Mouse (Mus musculus) midbrain, postnatal 0 days (tissue): ENCODE results near the gene Phactr3. TPM values are rescaled to one million over a fixed set of nuclear protein-coding genes. Genes with fewer than 3 reads are reported as not detected.
"Not testable (repeated sequence)": the region's sequence is repeated elsewhere in the genome, so short reads cannot be mapped to it uniquely, and the experiment has no call there.

Experiments
- ATAC-seq: fragments of 200-750 bp; cut with Nextera tagmentation; 2 replicates; pipeline ENCODE4 v1.8.0; 2017; ENCODE audit warnings: moderate number of reproducible peaks, mild to moderate bottlenecking, moderate TSS enrichment, moderate library complexity; ENCODE audit not compliant: low FRiP score
- DNase-seq: peaks from one replicate; pipeline ENCODE4 v3.0.0-alpha.2; 2015; ENCODE audit warnings: low spot score
- H3K27ac ChIP-seq: fragments of 300-500 bp; sonication (generic); 2 replicates; pipeline ENCODE4 v1.5.1; 2014; ENCODE audit warnings: low read depth, mild to moderate bottlenecking, low read length, mixed read lengths
- H3K27me3 ChIP-seq: fragments of 300-500 bp; sonication (generic); 2 replicates; pipeline ENCODE4 v1.6.1; 2014; ENCODE audit warnings: low read length, control low read depth, mixed read lengths; ENCODE audit not compliant: insufficient read depth
- H3K36me3 ChIP-seq: fragments of 300-500 bp; sonication (generic); 2 replicates; pipeline ENCODE4 v1.6.1; 2014; ENCODE audit warnings: low read length, control low read depth, mixed read lengths; ENCODE audit not compliant: insufficient read depth
- H3K4me1 ChIP-seq: fragments of 300-500 bp; sonication (generic); 2 replicates; pipeline ENCODE4 v1.6.1; 2014; ENCODE audit warnings: mild to moderate bottlenecking, control low read depth, antibody characterized with exemption, low read length, mixed read lengths; ENCODE audit not compliant: insufficient read depth
- H3K4me2 ChIP-seq: fragments of 300-500 bp; sonication (generic); 2 replicates; pipeline ENCODE4 v1.6.1; 2014; ENCODE audit warnings: low read depth, mild to moderate bottlenecking, low read length, mixed read lengths; ENCODE audit not compliant: poor library complexity, severe bottlenecking
- H3K4me3 ChIP-seq: fragments of 300-500 bp; sonication (generic); 2 replicates; pipeline ENCODE4 v1.5.1; 2014; ENCODE audit warnings: low read depth, mild to moderate bottlenecking, low read length, moderate library complexity
- H3K9ac ChIP-seq: fragments of 300-500 bp; sonication (generic); replicated peaks from 2 replicates; pipeline ENCODE4 v1.6.1; 2014; ENCODE audit warnings: mild to moderate bottlenecking, low read length, moderate library complexity, mixed read lengths; ENCODE audit not compliant: poor library complexity, severe bottlenecking
- H3K9me3 ChIP-seq: fragments of 300-500 bp; sonication (generic); 2 replicates; pipeline ENCODE4 v1.6.1; 2016; ENCODE audit warnings: low read length, control low read depth
- CTCF ChIP-seq: IDR thresholded peaks from 2 replicates; pipeline ENCODE4 v1.5.1; 2016; ENCODE audit warnings: antibody characterized with exemption, mild to moderate bottlenecking
- WGBS: fragments of 180-500 bp; shearing (Covaris S2); extraction: QIAGEN DNeasy Blood & Tissue Kit; methylation state at CpG from one replicate; pipeline ENCODE4 v1.1.7; 2014; 5-methylcytosine and 5-hydroxymethylcytosine counted together
- polyA plus RNA-seq: library from polyadenylated mRNA; unstranded; fragments of >200 nt; fragmentation: Nextera tagmentation; extraction: Ambion mirVana; gene quantifications from 2 replicates; pipeline ENCODE4 v1.2.1, GENCODE M21; 2015
- total RNA-seq: library from RNA; depleted of rRNA; stranded (reverse); fragments of >200 nt; gene quantifications from 2 replicates; pipeline ENCODE4 v1.2.3, GENCODE M21; 2014

Phactr3 gene
- total and polyA plus RNA-seq, 2 experiments from 2014 or later = 94.2 to 105 TPM

- peak; percentile 91 for ATAC-seq
- no peak for TF ChIP-seq CTCF
Measured at GRCm38 (mm10) chr2:178327466-178328040, 208.8 kb downstream of the Phactr3 start.

DNA sequence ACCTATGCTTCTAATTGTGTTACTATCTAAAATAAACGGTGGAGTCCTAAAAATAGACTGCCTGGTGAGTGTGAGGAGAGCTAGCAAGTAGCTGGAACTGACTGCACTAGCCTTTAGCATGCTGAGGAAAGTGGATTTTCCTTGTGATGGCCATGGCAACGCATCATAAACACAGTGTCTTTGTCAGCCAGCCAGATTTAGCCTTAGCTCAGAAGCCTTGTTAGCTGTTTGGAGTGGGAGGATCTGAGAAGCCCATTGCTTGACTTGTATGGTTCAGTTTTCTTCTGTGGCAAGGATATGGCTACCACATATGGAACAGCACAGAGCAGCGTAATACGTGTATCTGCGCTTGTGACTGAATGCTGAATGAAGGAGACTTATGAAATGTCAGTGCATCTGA lies 210.8 kb downstream of the Phactr3 start:
- H3K4me1 ChIP-seq = peaks cover 17% of the 10 kb centered on the region
- no peak for ATAC-seq
- 52% methylated on average over 5 of the region's 5 CpGs for WGBS
- H3K36me3 ChIP-seq = peaks cover 16% of the 10 kb centered on the region
- peak; percentile 61 for DNase-seq
- peak overlapping the region; percentile 66 for H3K4me2 ChIP-seq
- peak overlapping the region; percentile 40 for H3K4me3 ChIP-seq
- peak overlapping the region; percentile 55 for H3K27ac ChIP-seq
- no peak for TF ChIP-seq CTCF
- no peaks in the 10 kb centered on the region for H3K9me3 ChIP-seq
- H3K27me3 ChIP-seq = no peaks in the 10 kb centered on the region
- peak overlapping the region; percentile 44 for H3K9ac ChIP-seq

More at GRCm38 (mm10) chr2:178327466-178328040, 208.8 kb downstream of the Phactr3 start:
- DNase-seq = peak; percentile 93
- peaks cover 17% of the 10 kb centered on the region for H3K4me1 ChIP-seq
- peak overlapping the region; percentile 66 for H3K4me2 ChIP-seq
- H3K9me3 ChIP-seq = no peaks in the 10 kb centered on the region
- H3K9ac ChIP-seq = peak overlapping the region; percentile 59
- H3K4me3 ChIP-seq = peak overlapping the region; percentile 40
- peaks cover 12% of the 10 kb centered on the region for H3K36me3 ChIP-seq
- H3K27me3 ChIP-seq = no peaks in the 10 kb centered on the region
- H3K27ac ChIP-seq = peak overlapping the region; percentile 76
- 9% methylated on average over 12 of the region's 12 CpGs for WGBS

DNA sequence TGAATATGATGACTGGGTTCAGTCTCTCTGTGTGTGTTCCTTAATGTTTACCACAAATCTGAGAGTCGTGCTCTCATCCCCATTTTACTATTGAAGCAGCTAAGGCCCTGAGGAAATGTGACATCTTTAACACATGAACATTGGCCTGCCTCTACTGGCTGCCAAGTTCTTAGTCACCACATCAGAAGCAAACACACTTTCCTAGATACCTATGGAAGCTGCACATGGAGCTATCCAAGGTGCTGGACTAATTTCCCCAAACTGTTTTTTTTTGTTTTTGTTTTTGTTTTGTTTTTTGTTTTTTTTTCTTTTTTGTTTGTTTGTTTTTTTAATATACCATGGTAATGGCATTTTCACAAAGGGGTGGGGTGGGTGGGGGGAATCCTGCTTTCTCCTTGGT lies 211.2 kb downstream of the Phactr3 start:
- Histone ChIP-seq H3K36me3 (peaks cover 16% of the 10 kb centered on the region), H3K27ac (peak overlapping the region; percentile 55; the same call in 1 of the 2 replicates), H3K4me2 (peak overlapping the region; percentile 66), H3K27me3 (no peaks in the 10 kb centered on the region), H3K4me1 (peaks cover 17% of the 10 kb centered on the region), H3K4me3 (peak overlapping the region; percentile 40), H3K9ac (peak overlapping the region; percentile 44; the same call in 1 of the 2 replicates), H3K9me3 (no peaks in the 10 kb centered on the region)
- ATAC-seq (no peak), DNase-seq (no peak)
- no peak for TF ChIP-seq CTCF
- WGBS = 41% methylated on average over 1 of the region's 1 CpGs

- no peak overlapping the region for H3K4me2 ChIP-seq
- peaks cover 16% of the 10 kb centered on the region for H3K36me3 ChIP-seq
- DNase-seq (peak; percentile 55), ATAC-seq (no peak)
- no peak overlapping the region for H3K27ac ChIP-seq
- no peak overlapping the region for H3K9ac ChIP-seq
- no peak overlapping the region for H3K4me3 ChIP-seq
- H3K4me1 ChIP-seq = no peaks in the 10 kb centered on the region
- no peaks in the 10 kb centered on the region for H3K27me3 ChIP-seq
- TF ChIP-seq CTCF = peak; percentile 85
- WGBS = 37% methylated on average over 1 of the region's 1 CpGs
- no peaks in the 10 kb centered on the region for H3K9me3 ChIP-seq
Measured at GRCm38 (mm10) chr2:178337878-178338277, 219.1 kb downstream of the Phactr3 start.

DNA sequence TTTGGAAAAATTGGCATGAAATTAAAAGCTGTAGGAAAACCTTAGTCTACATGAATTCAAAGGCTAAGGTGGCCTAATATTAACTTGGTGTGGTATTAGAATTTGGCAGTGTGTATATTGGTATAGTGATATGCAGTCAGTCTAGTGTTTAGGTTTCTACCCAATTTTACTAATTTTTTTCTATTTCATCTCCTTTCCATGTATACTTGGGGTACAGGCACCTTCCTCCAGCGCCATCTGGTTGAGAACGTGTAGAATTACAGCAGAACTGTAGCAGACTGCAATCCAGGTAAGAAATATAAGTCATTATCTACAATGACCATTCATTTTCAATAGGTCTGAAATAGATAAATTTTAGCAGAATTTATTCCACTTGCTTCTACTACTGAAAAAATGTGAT lies 220.3 kb downstream of the Phactr3 start:
- WGBS = 2% methylated on average over 2 of the region's 2 CpGs
- TF ChIP-seq CTCF = peak; percentile 84
- H3K27ac ChIP-seq = no peak overlapping the region
- H3K4me1 ChIP-seq = no peaks in the 10 kb centered on the region
- H3K27me3 ChIP-seq = no peaks in the 10 kb centered on the region
- peaks cover 14% of the 10 kb centered on the region for H3K36me3 ChIP-seq
- DNase-seq (peak; percentile 28), ATAC-seq (0 out of 2 replicates have a peak, but pooled peaks have one; percentile 23)
- no peak overlapping the region for H3K4me2 ChIP-seq
- no peak overlapping the region for H3K4me3 ChIP-seq
- H3K9me3 ChIP-seq = no peaks in the 10 kb centered on the region
- H3K9ac ChIP-seq = no peak overlapping the region

GRCm38 (mm10) chr2:178342105-178342504 lies 223.3 kb downstream of the Phactr3 start:
- H3K4me1 ChIP-seq, H3K9me3 ChIP-seq, H3K36me3 ChIP-seq, H3K4me3 ChIP-seq, H3K27ac ChIP-seq, H3K4me2 ChIP-seq, H3K27me3 ChIP-seq, H3K9ac ChIP-seq, ATAC-seq, DNase-seq: not testable (repeated sequence)
